Mouse (Mus musculus) gastrocnemius, adult 2 months (tissue): ENCODE measurements around the gene Hist1h2bf. TPM values are rescaled to one million over a fixed set of nuclear protein-coding genes. Genes with fewer than 3 reads are reported as not detected.
"Not testable (repeated sequence)": the region's sequence is repeated elsewhere in the genome, so short reads cannot be mapped to it uniquely, and the experiment has no call there.

Experiments
- DNase-seq: peaks from one replicate; pipeline ENCODE4 v3.0.0; 2022
- H3K27ac ChIP-seq: fragments of 200-600 bp; 2 replicates; pipeline ENCODE4 v1.8.1; 2022; ENCODE audit warnings: mild to moderate bottlenecking
- H3K4me3 ChIP-seq: fragments of 200-600 bp; 2 replicates; pipeline ENCODE4 v1.8.1; 2022; ENCODE audit warnings: mild to moderate bottlenecking, moderate library complexity
- CTCF ChIP-seq: fragments of 200-600 bp; IDR thresholded peaks from 2 replicates; pipeline ENCODE4 v1.8.1; 2022; ENCODE audit warnings: antibody characterized with exemption, mild to moderate bottlenecking, moderate library complexity
- intact Hi-C: fragments of 180-260 bp; cut with DNase I; formaldehyde crosslinking; loops from one replicate; pipeline ENCODE4 v1.15.1; 2025
- total RNA-seq, 2 experiments: library from RNA; stranded (reverse); gene quantifications; 2 replicates each; pipeline ENCODE4 v1.2.3; 2021

Gene Hist1h2bf
- total RNA-seq, 2 experiments from 2014 or later: 3.6 to 3.8 TPM

GRCm38 (mm10) chr13:23541497-23541896 lies 32.5 kb downstream of the Hist1h2bf start:
- Histone ChIP-seq H3K27ac (no peak overlapping the region), H3K4me3 (no peak overlapping the region)
- DNase-seq: no peak
- intact Hi-C loops: no loop called here
- no peak for TF ChIP-seq CTCF

- DNase-seq, intact Hi-C loops, H3K27ac ChIP-seq, H3K4me3 ChIP-seq: not testable (repeated sequence)
Measured at GRCm38 (mm10) chr13:23539821-23540220, 34.2 kb downstream of the Hist1h2bf start.

DNA sequence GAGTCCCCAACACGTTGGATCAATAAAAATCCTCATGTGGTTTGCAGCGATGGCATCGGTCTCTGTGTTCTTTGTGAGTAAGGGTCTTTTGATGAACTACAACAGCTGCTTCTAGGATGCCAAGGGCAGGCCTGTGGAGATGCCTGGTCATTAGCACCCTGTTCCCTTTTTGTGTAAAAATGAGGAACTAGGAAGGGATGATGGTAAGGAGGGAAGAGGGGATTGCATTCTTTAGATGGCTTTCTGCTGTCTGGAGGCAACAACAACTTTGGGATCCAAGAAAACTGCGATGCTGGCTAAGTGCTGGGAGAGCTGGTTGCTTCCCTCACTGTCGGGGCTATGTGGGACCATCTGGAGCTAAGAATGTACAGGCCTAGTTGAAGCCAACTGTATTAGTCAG lies 35.7 kb downstream of the Hist1h2bf start:
- TF ChIP-seq CTCF: no peak
- intact Hi-C loops: no loop called here
- H3K27ac ChIP-seq: no peak overlapping the region
- DNase-seq: no peak
- H3K4me3 ChIP-seq: no peak overlapping the region

GRCm38 (mm10) chr13:23537006-23537710 lies 36.8 kb downstream of the Hist1h2bf start:
- Histone ChIP-seq H3K4me3 (no peak overlapping the region), H3K27ac (no peak overlapping the region)
- DNase-seq: no peak
- intact Hi-C loops: no loop called here
- TF ChIP-seq CTCF: no peak

- intact Hi-C loops: no loop called here
- TF ChIP-seq CTCF: no peak
- no peak overlapping the region for H3K27ac ChIP-seq
Measured at GRCm38 (mm10) chr13:23536076-23536822, 37.7 kb downstream of the Hist1h2bf start.

DNA sequence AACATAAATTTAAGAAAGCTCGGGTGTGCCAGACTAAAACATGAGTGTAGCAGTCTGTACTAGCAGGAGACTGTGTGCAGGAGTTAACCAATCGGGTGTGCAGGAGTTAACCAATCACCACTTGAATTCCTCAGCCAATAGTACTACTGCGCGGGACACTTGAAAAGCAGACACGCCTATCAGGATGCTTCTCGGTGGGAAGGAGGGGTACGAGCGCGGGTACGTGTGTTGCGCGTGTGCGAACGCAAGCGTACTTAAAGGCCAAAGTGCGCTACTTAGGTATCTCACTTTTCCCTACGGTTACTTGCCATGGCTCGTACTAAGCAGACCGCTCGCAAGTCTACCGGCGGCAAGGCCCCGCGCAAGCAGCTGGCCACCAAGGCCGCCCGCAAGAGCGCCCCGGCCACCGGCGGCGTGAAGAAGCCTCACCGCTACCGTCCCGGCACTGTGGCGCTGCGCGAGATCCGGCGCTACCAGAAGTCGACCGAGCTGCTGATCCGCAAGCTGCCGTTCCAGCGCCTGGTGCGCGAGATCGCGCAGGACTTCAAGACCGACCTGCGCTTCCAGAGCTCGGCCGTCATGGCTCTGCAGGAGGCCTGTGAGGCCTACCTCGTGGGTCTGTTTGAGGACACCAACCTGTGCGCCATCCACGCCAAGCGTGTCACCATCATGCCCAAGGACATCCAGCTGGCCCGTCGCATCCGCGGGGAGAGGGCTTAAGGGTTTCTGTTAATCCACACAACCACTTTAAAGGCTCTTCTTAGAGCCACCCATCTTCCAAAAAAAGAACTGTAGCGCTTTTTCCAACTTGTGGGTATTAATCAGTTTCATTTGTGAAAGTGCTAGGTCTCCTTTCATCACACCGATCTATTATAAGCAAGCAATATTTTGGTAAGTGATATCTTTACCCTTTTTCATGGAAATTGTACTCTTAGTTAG lies 38.6 kb downstream of the Hist1h2bf start, which contains the start of gene Hist1h3g:
Gene Hist1h3g, plus strand, starts transcription at position 286 of the 939 bp plus-strand sequence.
- DNase-seq: peak; percentile 83
- H3K4me3 ChIP-seq: peak within 1 kb of the TSS; percentile 70
- peak within 1 kb of the TSS; percentile 28 for H3K27ac ChIP-seq
- intact Hi-C loops: not testable (repeated sequence)

More at GRCm38 (mm10) chr13:23536076-23536822, 37.7 kb downstream of the Hist1h2bf start:
- DNase-seq: no peak
- H3K4me3 ChIP-seq: no peak overlapping the region

DNA sequence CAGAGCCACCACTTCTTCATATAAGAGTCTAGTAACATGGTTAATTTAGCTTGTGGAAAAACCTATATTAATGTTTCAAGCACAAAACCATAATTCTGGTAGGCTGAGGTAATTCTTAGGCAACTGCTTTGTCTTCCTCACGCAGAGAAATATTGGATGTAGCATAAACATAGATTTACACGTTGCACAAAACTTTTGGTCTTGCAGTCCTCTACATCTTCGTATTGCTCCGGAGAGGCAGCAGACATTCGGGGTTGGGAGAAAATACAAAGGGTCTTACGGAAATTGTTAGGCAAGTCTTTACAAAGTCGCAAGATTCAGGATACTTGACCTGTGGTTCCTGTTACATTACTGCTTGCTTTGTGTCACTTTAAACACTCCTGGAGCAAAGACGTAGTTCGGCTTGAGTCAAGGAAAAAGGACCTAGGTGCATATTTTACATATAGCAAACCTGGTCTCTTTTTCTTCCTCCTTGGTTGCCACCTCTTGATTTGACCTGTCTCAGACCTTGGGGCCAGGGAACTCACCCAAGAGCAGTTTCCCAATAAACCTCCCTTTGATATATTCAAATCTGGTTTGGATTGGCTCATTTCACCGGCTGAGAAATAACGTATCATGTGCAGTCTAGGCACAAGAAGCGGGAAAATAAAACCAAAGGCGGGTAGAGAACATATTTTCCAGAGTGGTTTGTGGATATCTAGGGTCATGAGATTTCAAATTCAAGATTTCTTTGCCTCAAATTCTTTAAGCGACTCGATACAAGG lies 39.4 kb downstream of the Hist1h2bf start:
- peak overlapping the region; percentile 28 for H3K27ac ChIP-seq
- TF ChIP-seq CTCF: no peak
- DNase-seq: no peak
- peak overlapping the region; percentile 70 for H3K4me3 ChIP-seq
- intact Hi-C loops: loop anchor here (5.0 kb wide), 2 partner anchors 48 to 1822 kb away; partner anchors contain the start of gene Hist1h4d

DNA sequence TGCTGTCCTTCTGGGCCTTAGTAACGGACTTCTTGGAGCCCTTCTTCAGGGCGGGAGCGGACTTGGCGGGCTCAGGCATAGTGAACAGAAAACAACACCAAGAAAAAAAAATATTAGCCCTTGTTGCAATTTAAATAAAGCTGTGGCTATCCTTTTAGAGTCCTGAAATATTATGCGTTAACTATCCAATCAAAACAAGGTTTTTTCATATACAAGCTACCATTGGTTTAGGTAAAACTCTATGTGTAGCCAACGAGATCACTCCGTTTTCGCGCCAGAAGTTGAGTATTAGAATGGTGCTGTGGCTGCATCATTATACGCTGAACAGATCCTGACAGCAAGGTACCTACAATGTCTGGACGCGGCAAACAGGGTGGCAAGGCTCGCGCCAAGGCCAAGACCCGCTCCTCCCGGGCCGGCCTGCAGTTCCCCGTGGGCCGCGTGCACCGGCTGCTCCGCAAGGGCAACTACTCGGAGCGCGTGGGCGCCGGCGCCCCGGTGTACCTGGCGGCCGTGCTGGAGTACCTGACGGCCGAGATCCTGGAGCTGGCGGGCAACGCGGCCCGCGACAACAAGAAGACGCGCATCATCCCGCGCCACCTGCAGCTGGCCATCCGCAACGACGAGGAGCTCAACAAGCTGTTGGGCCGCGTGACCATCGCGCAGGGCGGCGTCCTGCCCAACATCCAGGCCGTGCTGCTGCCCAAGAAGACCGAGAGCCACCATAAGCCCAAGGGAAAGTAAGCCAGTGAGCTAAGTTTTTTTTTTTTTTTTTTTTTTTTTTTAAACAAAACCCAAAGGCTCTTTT lies 40.2 kb downstream of the Hist1h2bf start, which contains the start of gene Hist1h2af:
Gene Hist1h2af, plus strand, starts transcription at position 347 of the 808 bp plus-strand sequence.
- Histone ChIP-seq H3K4me3 (peak within 1 kb of the TSS; percentile 91), H3K27ac (peak within 1 kb of the TSS; percentile 28; the same call in 1 of the 2 replicates)
- intact Hi-C loops: loop anchor here (5.0 kb wide), 2 partner anchors 49 to 1821 kb away; partner anchors contain the start of gene Hist1h4d
- DNase-seq: peak; percentile 61
- 0 out of 2 replicates have a peak, but pooled peaks have one; percentile 6 for TF ChIP-seq CTCF

GRCm38 (mm10) chr13:23532262-23533075 lies 41.5 kb downstream of the Hist1h2bf start:
- intact Hi-C loops: loop anchor here (5.0 kb wide), 2 partner anchors 50 to 1820 kb away; partner anchors contain the start of gene Hist1h4d
- TF ChIP-seq CTCF: no peak
- Histone ChIP-seq H3K4me3 (peak overlapping the region; percentile 91), H3K27ac (peak overlapping the region; percentile 95; the same call in 1 of the 2 replicates)
- no peak for DNase-seq
